Mouse (Mus musculus): ENCODE data around the gene Dnah2. TPM values are rescaled to one million over a fixed set of nuclear protein-coding genes. Genes with fewer than 3 reads are reported as not detected.

Gene Dnah2
- polyA plus RNA-seq, 1 experiment from 2014 or later: 1.3 TPM

DNA sequence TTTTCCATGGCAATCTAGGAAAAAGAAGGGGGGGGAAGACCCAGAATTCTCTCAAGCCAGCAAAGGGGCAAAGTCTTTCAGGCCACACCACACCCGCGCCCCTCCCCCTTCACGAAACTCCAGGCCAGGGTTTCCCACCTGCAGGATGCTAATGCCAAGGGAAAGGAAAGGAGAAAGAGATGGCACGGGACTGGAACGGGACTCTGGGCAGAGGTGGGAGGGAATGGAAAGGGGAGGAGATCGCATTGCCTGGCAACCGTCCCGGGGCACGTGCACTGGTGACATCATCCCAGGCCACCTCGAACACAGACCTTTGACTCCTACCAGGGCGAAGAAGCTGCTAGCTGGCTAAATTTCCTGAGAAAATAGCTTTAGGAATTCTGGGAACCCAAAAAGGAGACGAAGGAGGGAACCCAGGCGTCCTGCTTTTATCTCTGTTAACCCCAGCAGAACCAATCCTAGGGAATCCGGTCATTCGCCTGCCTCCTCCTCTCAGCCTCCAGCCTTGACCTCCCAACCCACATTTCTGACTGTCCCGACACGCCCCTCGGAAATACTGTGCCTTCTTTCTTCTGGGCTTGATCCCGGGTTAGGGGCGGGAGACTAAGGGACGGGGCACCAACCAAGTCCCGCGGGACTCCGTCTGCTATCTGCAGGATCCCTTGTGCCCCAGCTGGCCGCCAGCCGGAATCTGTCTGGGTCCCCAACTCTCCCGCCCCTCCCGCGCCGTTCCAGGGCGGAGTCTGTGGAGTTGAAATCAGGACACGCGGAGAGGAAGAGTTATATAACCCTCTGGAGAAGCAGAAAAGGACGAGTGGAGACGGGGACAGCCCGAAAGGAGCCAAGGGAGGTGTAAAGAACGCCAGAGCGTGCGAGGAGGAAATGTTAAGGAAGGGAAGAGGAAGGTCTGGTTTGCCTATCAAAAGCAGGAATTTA lies 131.2 kb downstream of the Dnah2 start:
- Histone ChIP-seq H3K9me3 (replicated peaks) (no peaks in the 10 kb centered on the region), H3K4me3 (peak overlapping the region; percentile 87), H3K36me3 (peaks cover 15% of the 10 kb centered on the region), H3K27ac (peak overlapping the region; percentile 100), H3K4me1 (peaks cover 89% of the 10 kb centered on the region), H3K27me3 (ENCODE audit: low read depth, poor library complexity, severe bottlenecking) (peaks cover 22% of the 10 kb centered on the region)
- WGBS: under 1% methylated on average over 39 of the region's 39 CpGs
- peak; percentile 94 for DNase-seq (ENCODE audit: low spot score)

DNA sequence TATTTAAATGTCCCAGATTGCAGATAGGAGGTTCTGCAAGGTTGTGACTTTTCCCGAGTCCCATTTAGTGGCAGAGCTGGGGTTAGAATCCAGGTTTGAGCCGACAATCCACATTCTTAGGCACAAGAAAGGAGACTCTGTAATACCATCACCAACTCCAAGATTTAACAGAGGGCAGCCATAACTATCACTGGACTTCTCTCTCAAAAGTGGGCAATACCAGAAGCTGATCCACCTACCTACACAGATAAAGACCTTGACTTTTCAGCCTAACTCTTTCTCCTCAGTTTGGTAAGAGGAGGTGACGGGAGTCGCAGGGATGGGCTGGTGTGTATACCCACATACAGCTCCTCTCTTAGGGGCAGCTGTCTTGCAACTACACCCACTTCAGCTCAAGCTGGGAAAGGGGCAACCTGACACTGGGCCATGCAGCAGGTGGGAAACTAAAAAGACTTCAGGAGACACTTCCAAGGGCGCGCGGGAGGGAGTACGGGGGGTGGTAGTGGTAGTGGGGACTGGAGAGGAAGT lies 131.9 kb downstream of the Dnah2 start:
- H3K27me3 ChIP-seq (ENCODE audit: low read depth, poor library complexity, severe bottlenecking): peaks cover 15% of the 10 kb centered on the region
- peaks cover 97% of the 10 kb centered on the region for H3K4me1 ChIP-seq
- peak overlapping the region; percentile 87 for H3K4me3 ChIP-seq
- WGBS: 2% methylated on average over 8 of the region's 8 CpGs
- H3K36me3 ChIP-seq: peaks cover 22% of the 10 kb centered on the region
- no peaks in the 10 kb centered on the region for H3K9me3 ChIP-seq (replicated peaks)
- DNase-seq (ENCODE audit: low spot score): no peak
- peak overlapping the region; percentile 100 for H3K27ac ChIP-seq

DNA sequence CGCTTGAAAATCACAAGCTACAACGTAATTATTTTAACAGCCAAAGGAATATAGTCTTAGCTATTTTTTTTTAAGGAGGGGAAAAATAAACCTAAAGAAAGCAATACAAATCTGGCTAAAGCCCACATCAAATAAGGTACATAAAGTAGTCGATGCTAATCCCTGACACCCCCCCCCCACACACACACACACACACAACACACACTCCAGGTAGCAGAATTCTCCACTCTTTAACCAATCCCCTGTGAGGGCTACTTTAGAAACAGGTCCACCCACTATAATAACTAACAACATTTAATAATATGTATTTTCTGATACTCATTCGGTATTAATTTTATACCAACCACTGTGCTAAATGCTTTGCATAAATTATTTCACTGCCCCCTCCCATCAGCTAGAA lies 132.4 kb downstream of the Dnah2 start:
- Histone ChIP-seq H3K4me1 (peaks cover 98% of the 10 kb centered on the region), H3K9me3 (replicated peaks) (no peaks in the 10 kb centered on the region), H3K27ac (peak overlapping the region; percentile 100), H3K27me3 (ENCODE audit: low read depth, poor library complexity, severe bottlenecking) (peaks cover 10% of the 10 kb centered on the region), H3K4me3 (peak overlapping the region; percentile 87), H3K36me3 (peaks cover 27% of the 10 kb centered on the region)
- no peak for DNase-seq (ENCODE audit: low spot score)
- WGBS: under 1% methylated on average over 4 of the region's 4 CpGs

DNA sequence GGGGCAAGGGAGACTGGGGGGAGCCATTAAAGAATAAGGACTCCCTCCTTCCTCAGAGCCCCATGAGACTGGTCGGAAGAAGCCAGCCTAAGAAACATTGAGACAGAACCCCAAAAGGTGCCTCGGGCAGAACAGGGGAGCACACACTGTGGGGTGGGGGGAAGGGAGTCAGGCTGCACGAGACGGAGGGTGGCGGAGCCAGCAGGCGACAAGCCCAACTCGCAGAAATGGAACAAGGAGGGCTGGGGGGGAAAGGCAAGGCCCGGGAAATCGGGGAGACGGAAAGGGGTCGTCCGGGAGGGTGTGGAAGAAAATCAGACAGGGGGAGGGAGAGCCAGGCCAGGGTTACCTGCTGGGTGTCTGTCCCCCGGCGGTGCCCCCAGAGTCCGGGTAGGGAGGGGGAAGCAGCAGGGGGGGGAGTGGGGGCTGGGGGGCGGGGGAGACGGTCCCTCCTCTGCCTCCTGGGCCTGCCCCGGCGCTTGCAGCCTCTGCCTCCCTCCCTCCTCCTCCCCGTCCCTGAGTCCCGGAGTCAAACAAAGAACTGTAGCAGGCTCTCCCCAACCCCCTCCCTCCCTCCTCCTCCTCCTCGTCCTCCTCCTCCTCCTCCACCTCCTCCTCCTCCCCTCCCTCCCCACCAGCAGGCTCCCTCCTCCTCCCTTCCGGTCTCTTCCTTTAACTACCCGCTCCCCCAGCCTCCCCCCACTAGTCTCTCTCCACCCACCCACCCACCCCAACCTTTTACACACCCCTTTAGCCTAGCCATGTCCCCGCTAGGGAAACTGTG lies 133.1 kb downstream of the Dnah2 start:
- under 1% methylated on average over 16 of the region's 25 CpGs for WGBS
- H3K27ac ChIP-seq: peak overlapping the region; percentile 100
- H3K4me3 ChIP-seq: peak overlapping the region; percentile 87
- peaks cover 92% of the 10 kb centered on the region for H3K4me1 ChIP-seq
- DNase-seq (ENCODE audit: low spot score): peak; percentile 89
- H3K9me3 ChIP-seq (replicated peaks): no peaks in the 10 kb centered on the region
- peaks cover 27% of the 10 kb centered on the region for H3K36me3 ChIP-seq
- peaks cover 4% of the 10 kb centered on the region for H3K27me3 ChIP-seq (ENCODE audit: low read depth, poor library complexity, severe bottlenecking)

DNA sequence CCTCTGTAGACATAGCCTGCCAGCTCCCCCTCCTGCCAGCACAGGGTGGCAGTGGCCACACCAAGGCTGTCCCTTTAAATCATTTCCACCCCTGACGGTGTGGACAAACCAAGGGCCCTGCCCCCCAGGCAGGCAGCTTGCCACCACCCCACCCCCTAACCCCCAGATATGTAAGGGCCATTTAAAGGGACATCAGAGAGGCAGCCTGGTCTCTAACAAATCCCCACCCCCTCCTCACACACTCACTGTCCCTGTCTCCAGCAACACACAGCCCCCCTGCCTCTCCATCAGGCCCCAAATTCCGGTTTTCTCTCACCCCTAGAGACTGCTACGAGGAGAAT lies 133.6 kb downstream of the Dnah2 start:
- Histone ChIP-seq H3K9me3 (replicated peaks) (no peaks in the 10 kb centered on the region), H3K27me3 (ENCODE audit: low read depth, poor library complexity, severe bottlenecking) (no peaks in the 10 kb centered on the region), H3K36me3 (peaks cover 27% of the 10 kb centered on the region), H3K4me3 (peak overlapping the region; percentile 87), H3K4me1 (peaks cover 92% of the 10 kb centered on the region), H3K27ac (peak overlapping the region; percentile 100)
- WGBS: 0% methylated on average over 3 of the region's 3 CpGs
- DNase-seq (ENCODE audit: low spot score): no peak

DNA sequence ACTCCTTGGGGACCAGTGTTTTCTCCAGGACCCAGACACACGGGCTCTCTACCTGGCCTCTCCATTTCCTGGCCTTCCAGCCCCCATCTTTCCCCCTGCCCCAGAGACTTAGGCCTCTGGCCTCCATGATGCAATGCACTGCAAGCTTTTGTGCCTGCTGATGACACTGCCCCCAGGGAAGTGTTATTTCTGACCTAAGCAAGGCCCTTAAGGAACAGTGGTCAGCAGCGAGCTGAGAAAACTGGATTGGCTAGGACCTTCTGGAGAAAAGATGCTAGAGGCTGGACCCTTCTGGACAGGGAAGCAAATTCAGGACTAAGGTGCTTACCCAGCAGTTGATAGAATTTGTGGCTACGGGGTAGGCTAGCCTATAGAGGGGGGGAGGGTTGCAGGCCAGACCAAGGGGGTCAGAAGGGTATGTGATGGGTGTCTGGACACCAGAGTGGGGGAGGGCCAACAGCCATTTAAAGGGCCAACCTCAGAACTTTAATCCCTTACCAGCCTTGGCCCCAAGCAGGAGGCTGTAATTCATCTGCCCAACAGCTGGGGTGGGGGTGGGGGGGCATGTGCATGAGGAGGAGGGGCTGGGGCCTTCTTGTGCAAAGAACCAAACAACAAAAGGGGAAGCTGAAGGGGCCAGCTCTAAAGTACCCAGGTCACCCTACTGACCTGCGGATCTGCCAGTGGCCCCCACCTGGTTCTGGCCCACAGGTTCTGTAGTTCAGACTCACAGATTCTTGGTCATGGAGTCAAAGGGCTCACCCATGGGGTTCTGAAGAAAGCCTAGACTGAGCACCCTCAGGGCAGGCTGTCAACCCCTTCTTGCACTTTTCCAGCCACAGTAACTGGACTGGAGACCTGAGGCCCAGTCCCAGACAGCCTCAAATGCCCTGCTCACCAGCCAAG lies 134.2 kb downstream of the Dnah2 start:
- 5% methylated on average over 4 of the region's 4 CpGs for WGBS
- Histone ChIP-seq H3K4me3 (peak overlapping the region; percentile 87), H3K27me3 (ENCODE audit: low read depth, poor library complexity, severe bottlenecking) (no peaks in the 10 kb centered on the region), H3K4me1 (peaks cover 90% of the 10 kb centered on the region), H3K27ac (peak overlapping the region; percentile 100), H3K9me3 (replicated peaks) (no peaks in the 10 kb centered on the region), H3K36me3 (peaks cover 27% of the 10 kb centered on the region)
- peak; percentile 72 for DNase-seq (ENCODE audit: low spot score)

DNA sequence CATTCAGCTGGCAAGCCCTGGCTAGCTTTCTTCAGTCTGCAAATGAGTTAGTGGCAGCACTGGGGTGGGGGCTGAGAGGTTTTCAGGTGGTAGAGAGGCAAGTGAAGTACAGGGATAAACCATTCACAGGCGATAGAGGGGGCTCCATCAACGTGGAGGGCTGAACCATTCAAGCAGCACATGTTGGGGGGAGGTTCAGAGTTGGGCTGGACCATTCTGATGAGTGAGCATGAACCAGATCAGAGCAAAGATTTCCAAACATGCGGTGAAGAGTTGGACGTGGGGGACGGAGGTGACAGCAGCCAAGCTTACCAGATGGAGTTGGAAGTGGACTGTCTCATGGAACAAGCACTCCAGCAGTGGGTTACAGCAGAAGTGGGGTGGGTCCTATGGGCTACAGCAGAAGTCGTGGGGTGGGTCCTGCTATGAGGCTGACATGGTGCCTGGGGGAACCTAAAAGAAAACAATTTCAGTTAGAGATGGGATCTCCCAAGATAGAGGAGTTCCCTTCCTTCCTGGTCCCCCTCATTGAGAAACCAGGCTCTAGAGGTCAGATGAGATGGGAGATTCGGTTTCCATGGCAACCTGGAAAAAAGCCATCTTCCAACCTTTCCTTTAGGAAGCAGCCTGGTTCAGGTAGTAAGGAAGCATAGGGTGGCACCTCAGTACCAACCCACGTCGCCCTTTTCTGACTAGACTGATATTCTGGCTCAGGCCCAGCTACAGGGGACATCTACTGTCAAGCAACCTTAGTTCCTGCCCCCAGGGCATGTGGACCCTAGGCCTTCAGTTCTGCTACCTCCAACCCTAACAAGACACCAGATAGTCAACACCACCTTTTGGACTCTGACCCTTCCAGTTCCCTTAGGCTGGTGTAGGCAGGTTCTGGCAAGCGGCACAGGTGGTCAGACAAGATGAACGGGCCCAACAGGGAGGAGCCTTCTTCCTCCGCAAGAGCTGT lies 135.4 kb downstream of the Dnah2 start, which contains the start of gene Kdm6b:
Gene Kdm6b (minus strand): TSS at position 455 of the 961 bp plus-strand sequence.
- WGBS: 42% methylated on average over 12 of the region's 12 CpGs
- peak within 1 kb of the TSS; percentile 100 for H3K27ac ChIP-seq
- H3K4me1 ChIP-seq: peaks cover 88% of the 10 kb centered on the region
- H3K4me3 ChIP-seq: peak within 1 kb of the TSS; percentile 87
- H3K9me3 ChIP-seq (replicated peaks): no peaks in the 10 kb centered on the region
- H3K36me3 ChIP-seq: peaks cover 27% of the 10 kb centered on the region
- H3K27me3 ChIP-seq (ENCODE audit: low read depth, poor library complexity, severe bottlenecking): no peaks in the 10 kb centered on the region
- DNase-seq (ENCODE audit: low spot score): peak; percentile 56

DNA sequence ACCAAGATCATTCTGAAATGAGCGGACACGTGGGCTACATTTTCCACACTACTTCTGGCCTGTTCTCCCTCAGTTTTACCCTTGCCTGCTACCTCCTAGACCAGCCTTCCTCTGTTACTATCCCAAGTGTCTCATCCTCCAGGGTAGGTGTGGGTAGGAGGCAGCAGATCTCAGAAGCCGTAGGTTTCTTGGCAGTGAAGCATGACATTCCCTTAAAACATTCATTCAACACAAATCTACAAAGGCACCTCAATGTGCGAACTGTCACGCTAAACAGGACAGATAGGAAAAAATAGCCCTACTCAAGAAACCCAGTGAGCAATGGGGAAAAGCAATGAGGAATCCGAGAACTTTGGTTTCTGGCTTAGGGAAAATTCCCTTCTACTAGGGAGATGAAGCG lies 136.4 kb downstream of the Dnah2 start:
- H3K27ac ChIP-seq: peak overlapping the region; percentile 100; the same call in 1 of the 2 replicates
- peaks cover 88% of the 10 kb centered on the region for H3K4me1 ChIP-seq
- DNase-seq (ENCODE audit: low spot score): no peak
- H3K27me3 ChIP-seq (ENCODE audit: low read depth, poor library complexity, severe bottlenecking): no peaks in the 10 kb centered on the region
- H3K4me3 ChIP-seq: peak overlapping the region; percentile 87
- WGBS: 69% methylated on average over 7 of the region's 7 CpGs
- H3K36me3 ChIP-seq: peaks cover 36% of the 10 kb centered on the region
- no peaks in the 10 kb centered on the region for H3K9me3 ChIP-seq (replicated peaks)

DNA sequence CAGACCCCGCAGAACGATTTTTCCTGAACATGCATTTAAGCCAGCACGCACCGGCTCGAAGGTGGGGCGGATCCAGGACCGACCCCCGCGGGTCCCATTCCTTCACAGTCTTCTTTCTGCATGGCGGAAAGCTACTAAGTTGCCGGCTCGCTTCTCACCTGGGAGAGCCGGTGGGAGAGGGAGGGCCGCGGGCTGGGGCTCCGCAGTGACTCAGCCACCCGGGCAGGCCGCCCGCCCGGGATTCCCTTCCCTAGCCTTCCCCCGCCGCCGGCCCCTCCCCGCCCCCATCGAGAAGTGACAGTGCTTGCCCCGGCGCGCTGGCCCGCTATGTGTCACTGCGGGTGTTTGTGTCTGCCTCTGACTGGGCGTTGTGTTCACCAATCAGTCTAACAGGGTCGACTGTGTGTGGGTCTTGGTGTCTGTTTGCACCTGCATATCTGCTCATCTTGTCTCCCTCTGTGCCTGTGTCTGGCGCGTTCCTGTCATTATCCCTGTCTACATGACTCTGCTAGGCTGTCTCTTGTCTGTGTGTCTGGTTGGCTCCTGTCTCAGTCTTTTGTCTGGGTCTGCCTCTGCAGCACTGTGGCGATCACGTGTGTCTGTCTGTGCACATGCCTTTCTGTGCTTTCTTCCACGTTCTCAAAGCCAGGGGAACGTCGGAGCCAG lies 137.2 kb downstream of the Dnah2 start:
- peaks cover 45% of the 10 kb centered on the region for H3K36me3 ChIP-seq
- H3K27me3 ChIP-seq (ENCODE audit: low read depth, poor library complexity, severe bottlenecking): no peaks in the 10 kb centered on the region
- peak overlapping the region; percentile 89 for H3K27ac ChIP-seq
- WGBS: 1% methylated on average over 39 of the region's 39 CpGs
- peaks cover 83% of the 10 kb centered on the region for H3K4me1 ChIP-seq
- DNase-seq (ENCODE audit: low spot score): peak; percentile 72
- no peaks in the 10 kb centered on the region for H3K9me3 ChIP-seq (replicated peaks)
- peak overlapping the region; percentile 87 for H3K4me3 ChIP-seq

DNA sequence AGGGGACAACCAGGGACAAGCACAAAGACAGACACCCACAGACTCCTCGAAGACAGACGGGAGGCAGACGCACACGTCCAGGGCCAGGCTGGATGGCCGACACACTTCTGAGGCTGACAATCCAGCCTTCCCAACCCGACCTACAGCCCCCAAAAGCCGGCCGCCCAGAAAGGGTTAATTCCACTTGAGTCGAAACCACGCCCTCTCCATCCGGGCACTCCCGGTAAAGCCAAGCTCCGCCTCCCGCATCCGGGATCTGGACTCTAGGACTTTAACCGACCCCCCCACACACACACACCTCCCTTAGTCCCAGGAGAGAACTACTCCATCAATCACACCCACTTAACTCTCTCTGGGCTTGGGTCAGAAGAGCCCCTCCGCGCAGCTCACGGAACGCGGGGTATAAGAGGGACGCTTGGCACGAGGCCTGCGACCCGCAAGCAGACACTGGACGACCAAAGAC lies 137.8 kb downstream of the Dnah2 start:
- 0% methylated on average over 26 of the region's 26 CpGs for WGBS
- no peaks in the 10 kb centered on the region for H3K27me3 ChIP-seq (ENCODE audit: low read depth, poor library complexity, severe bottlenecking)

More for the DNA sequence above, 137.8 kb downstream of the Dnah2 start:
- H3K4me1 ChIP-seq: peaks cover 77% of the 10 kb centered on the region
- no peaks in the 10 kb centered on the region for H3K9me3 ChIP-seq (replicated peaks)
- H3K4me3 ChIP-seq: peak overlapping the region; percentile 87
- H3K36me3 ChIP-seq: peaks cover 51% of the 10 kb centered on the region
- peak overlapping the region; percentile 89 for H3K27ac ChIP-seq
- peak; percentile 100 for DNase-seq (ENCODE audit: low spot score)

All from limb, embryonic 10.5 days (tissue).